Mouse (Mus musculus) duodenum, adult 2 months (tissue): ENCODE data around the gene Selenoi. TPM values are rescaled to one million over a fixed set of nuclear protein-coding genes. Genes with fewer than 3 reads are reported as not detected.

ENCODE experiments used
- polyA plus RNA-seq: library from polyadenylated mRNA; depleted of rRNA; stranded (reverse); fragments of >200 nt; gene quantifications from 2 replicates; pipeline ENCODE4 v1.2.3, GENCODE M21; 2012; ENCODE audit warnings: low replicate concordance; rRNA removed

The Selenoi gene
- polyA plus RNA-seq = 35.4 and 57.1 TPM in 2 replicates

GRCm38 (mm10) chr5:30232271-30232971, at the start of gene Selenoi:
Gene Selenoi, plus strand, starts transcription at chr5:30232581.

GRCm38 (mm10) chr5:30205493-30205892, 26.9 kb upstream of the Selenoi start, which contains the start of gene Adgrf3:
Gene Adgrf3, minus strand, starts transcription at chr5:30205722.

GRCm38 (mm10) chr5:30281291-30281732, 48.9 kb downstream of the Selenoi start, which contains the start of gene Drc1:
Gene Drc1, plus strand, starts transcription at chr5:30281388.

Other genes starting within 250 kb of the Selenoi start
- not detected in 2 replicates for gene Il6, start 219.5 kb upstream of the Selenoi start, polyA plus RNA-seq
- gene Tyms, start 159.0 kb upstream of the Selenoi start, polyA plus RNA-seq = 17.6 and 41.6 TPM in 2 replicates
- gene Garem2, start 127.4 kb upstream of the Selenoi start, polyA plus RNA-seq = 0.05 and 0.07 TPM in 2 replicates
- gene 3110082J24Rik, start 126.5 kb upstream of the Selenoi start, polyA plus RNA-seq = not detected in 2 replicates
- 58.5 and 59.0 TPM in 2 replicates for gene Hadha, start 77.4 kb upstream of the Selenoi start, polyA plus RNA-seq
- 31.3 and 46.6 TPM in 2 replicates for gene Hadhb, start 77.3 kb upstream of the Selenoi start, polyA plus RNA-seq
- not detected in 2 replicates for gene Adgrf3, start 26.9 kb upstream of the Selenoi start, polyA plus RNA-seq
- gene Drc1, start 48.8 kb downstream of the Selenoi start, polyA plus RNA-seq = 0.12 and 0.14 TPM in 2 replicates
- gene Otof, start 229.4 kb downstream of the Selenoi start, polyA plus RNA-seq = 0.09 and 0.17 TPM in 2 replicates
- not detected in 2 replicates for gene 1700001C02Rik, start 233.5 kb downstream of the Selenoi start, polyA plus RNA-seq